Comparison of ENCODE assay signal across 9 mouse cellular contexts in genomic region chr19:60615470-60616200, GRCm38 (mm10). TPM values are rescaled to one million over a fixed set of nuclear protein-coding genes. Genes with fewer than 3 reads are reported as not detected.
A peak's percentile ranks its signal among the peaks of the same experiment; 100 is the strongest.
DNase-seq lines count a peak whose midpoint lies in the region; ATAC-seq and TF ChIP-seq lines count a peak whose summit lies in the region.
"Had no signal": no experiment of that assay in that cellular context is flagged by ENCODE, and none has a peak within 500 bp of the region (broad histone marks: within the 10 kb centered on the region; RNA-seq: fewer than 3 reads in every experiment).

No protein-coding gene starts in this region.

- no peaks in the 10 kb centered on the region for H3K9me3 ChIP-seq in heart, embryonic 11.5 days (replicated peaks; ENCODE audit: control insufficient read depth, low read length)
- no peaks in the 10 kb centered on the region for H3K9me3 ChIP-seq in stomach, postnatal 0 days (ENCODE audit: control insufficient read depth, low read length)
- H3K9me3 ChIP-seq: limb, embryonic 10.5 days had no signal

- no peak for ATAC-seq in heart, embryonic 11.5 days (replicated peaks; ENCODE audit: insufficient number of reproducible peaks, low FRiP score, low TSS enrichment)
- ATAC-seq in stomach, postnatal 0 days (ENCODE audit: low FRiP score, low TSS enrichment), result no peak

- no peaks in the 10 kb centered on the region for H3K36me3 ChIP-seq in heart, embryonic 11.5 days (ENCODE audit: control insufficient read depth, insufficient read depth, low read length)
- no peaks in the 10 kb centered on the region for H3K36me3 ChIP-seq in stomach, postnatal 0 days (ENCODE audit: control insufficient read depth, insufficient read depth, low read length)
- H3K36me3 ChIP-seq: limb, embryonic 10.5 days had no signal

- H3K9ac ChIP-seq in heart, embryonic 11.5 days (ENCODE audit: low read depth, low read length), result no peak overlapping the region
- H3K9ac ChIP-seq in stomach, postnatal 0 days (ENCODE audit: low read length), result no peak overlapping the region

- H3K27ac ChIP-seq in heart, embryonic 11.5 days (ENCODE audit: low read depth, low read length), result no peak overlapping the region
- H3K27ac ChIP-seq in stomach, postnatal 0 days (replicated peaks), result no peak overlapping the region
- H3K27ac ChIP-seq: limb, embryonic 10.5 days had no signal

- peak; percentile 93 for DNase-seq in heart, adult 11 months
- peak; percentile 21 for DNase-seq in ovary, postnatal 36 days (ENCODE audit: low spot score)
- no peak for DNase-seq in ovary, postnatal 14 days (ENCODE audit: low spot score)
- DNase-seq in cerebellum, postnatal 25 days, result peak; percentile 85 to 88
- DNase-seq in retina, adult 2 months (ENCODE audit: low read depth, low spot score), result peak; percentile 18
- no peak for DNase-seq in left cerebral cortex, adult 9 months (ENCODE audit: low spot score in 2 of 2)
- no peak for DNase-seq in stomach, postnatal 0 days (ENCODE audit: low spot score)

- no peaks in the 10 kb centered on the region for H3K27me3 ChIP-seq in heart, embryonic 11.5 days (ENCODE audit: control insufficient read depth, insufficient read depth, low read length)
- no peaks in the 10 kb centered on the region for H3K27me3 ChIP-seq in stomach, postnatal 0 days (ENCODE audit: control insufficient read depth, insufficient read depth, low read length)

- TF ChIP-seq EP300 in stomach, postnatal 0 days (optimal IDR thresholded peaks at IDR 0.05), result no peak

- TF ChIP-seq CTCF in stomach, postnatal 0 days (IDR thresholded peaks at IDR 0.05; ENCODE audit: low read depth), result no peak

- H3K4me3 ChIP-seq in heart, embryonic 11.5 days (ENCODE audit: low read depth, low read length), result no peak overlapping the region
- no peak overlapping the region for H3K4me3 ChIP-seq in stomach, postnatal 0 days (ENCODE audit: low read depth, low read length)
- H3K4me3 ChIP-seq: limb, embryonic 10.5 days had no signal

- H3K4me2 ChIP-seq in heart, embryonic 11.5 days, result no peak overlapping the region
- H3K4me2 ChIP-seq in stomach, postnatal 0 days (replicated peaks; ENCODE audit: low read depth), result no peak overlapping the region

- WGBS in heart, embryonic 11.5 days (ENCODE audit: insufficient replicate concordance), result 68% methylated on average over 5 of the region's 5 CpGs
- 62% methylated on average over 5 of the region's 5 CpGs for WGBS in stomach, postnatal 0 days

- H3K4me1 ChIP-seq in heart, embryonic 11.5 days (ENCODE audit: control insufficient read depth, insufficient read depth, low read length), result no peaks in the 10 kb centered on the region
- no peaks in the 10 kb centered on the region for H3K4me1 ChIP-seq in stomach, postnatal 0 days (replicated peaks; ENCODE audit: control insufficient read depth, insufficient read depth)
- H3K4me1 ChIP-seq: limb, embryonic 10.5 days had no signal

RNA-seq across cellular contexts. Expression of gene Cacul1, which starts 34.8 kb away (rescaled TPM):
- polyA plus RNA-seq in heart, embryonic 11.5 days (2014; fragmentation: Nextera tagmentation; extraction: Ambion mirVana), result 22.5 and 24.5 TPM in 2 replicates
- 10.9 and 11.0 TPM in 2 replicates for polyA plus RNA-seq in stomach, postnatal 0 days (2015; fragmentation: Nextera tagmentation; extraction: Ambion mirVana)

Comparison
In these comparisons a context has a peak if more than half of its experiments do, and no peak if none do; other contexts are left out.
1. DNase-seq: peak in heart, adult 11 months (single experiment), ovary, postnatal 36 days (single experiment), cerebellum, postnatal 25 days (2 of 2) and retina, adult 2 months (single experiment); none in ovary, postnatal 14 days (single experiment), left cerebral cortex, adult 9 months (0 of 2) and stomach, postnatal 0 days (single experiment).